Mouse (Mus musculus): ENCODE measurements at regions not wholly inside any gene's neighbourhood (a gene's known extent, or its start where the extent isn't known, plus 50 kb on each side); places are given as distances from the start of the nearest gene placed in this dataset.

DNA sequence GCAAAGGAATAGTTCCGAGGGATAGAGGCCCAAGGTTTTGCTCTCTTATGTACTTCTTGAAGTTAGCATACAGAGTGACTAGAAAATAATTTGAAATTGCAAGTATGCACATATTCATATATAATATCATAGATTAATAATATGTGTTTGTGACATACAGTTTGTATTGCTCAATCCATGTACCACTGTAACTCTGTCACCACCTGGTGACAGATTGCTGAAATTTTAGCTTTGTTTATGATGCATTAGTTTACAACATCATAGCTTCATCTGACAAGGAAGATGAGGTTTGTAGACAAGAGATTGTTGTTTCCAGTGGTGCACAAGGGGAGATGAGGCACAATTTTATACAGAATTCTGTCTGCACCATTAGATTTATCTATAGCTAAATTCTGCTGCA lies 201.7 kb upstream of the Celf2 start:
- H3K27me3 ChIP-seq (ENCODE audit: insufficient read depth, low read length): no peaks in the 10 kb centered on the region
- no peak overlapping the region for H3K4me3 ChIP-seq (ENCODE audit: low read length)
- no peaks in the 10 kb centered on the region for H3K9me3 ChIP-seq (ENCODE audit: low read length)
- H3K4me2 ChIP-seq (replicated peaks; ENCODE audit: low read depth, low read length): no peak overlapping the region
- no peak overlapping the region for H3K9ac ChIP-seq (replicated peaks; ENCODE audit: low read length)
- H3K36me3 ChIP-seq (ENCODE audit: insufficient read depth, low read length): no peaks in the 10 kb centered on the region
- H3K4me1 ChIP-seq (ENCODE audit: insufficient read depth, low read length): no peaks in the 10 kb centered on the region
- no peak overlapping the region for H3K27ac ChIP-seq (ENCODE audit: low read length)
- WGBS: 86% methylated on average over 1 of the region's 1 CpGs
- ATAC-seq (ENCODE audit: low FRiP score, low TSS enrichment): no peak

GRCm38 (mm10) chr2:7710476-7710875 lies 201.1 kb upstream of the Celf2 start:
- 86% methylated on average over 1 of the region's 1 CpGs for WGBS
- no peak overlapping the region for H3K4me3 ChIP-seq (ENCODE audit: low read length)
- no peak overlapping the region for H3K9ac ChIP-seq (replicated peaks; ENCODE audit: low read length)
- no peak overlapping the region for H3K27ac ChIP-seq (ENCODE audit: low read length)
- H3K36me3 ChIP-seq (ENCODE audit: insufficient read depth, low read length): no peaks in the 10 kb centered on the region
- H3K9me3 ChIP-seq (ENCODE audit: low read length): no peaks in the 10 kb centered on the region
- no peaks in the 10 kb centered on the region for H3K4me1 ChIP-seq (ENCODE audit: insufficient read depth, low read length)
- no peaks in the 10 kb centered on the region for H3K27me3 ChIP-seq (ENCODE audit: insufficient read depth, low read length)
- no peak overlapping the region for H3K4me2 ChIP-seq (replicated peaks; ENCODE audit: low read depth, low read length)
- no peak for ATAC-seq (ENCODE audit: low FRiP score, low TSS enrichment)

- Histone ChIP-seq H3K27me3 (ENCODE audit: insufficient read depth, low read length) (no peaks in the 10 kb centered on the region), H3K9ac (replicated peaks; ENCODE audit: low read length) (no peak overlapping the region), H3K9me3 (ENCODE audit: low read length) (no peaks in the 10 kb centered on the region), H3K27ac (ENCODE audit: low read length) (no peak overlapping the region), H3K4me2 (replicated peaks; ENCODE audit: low read depth, low read length) (no peak overlapping the region), H3K4me1 (ENCODE audit: insufficient read depth, low read length) (no peaks in the 10 kb centered on the region), H3K4me3 (ENCODE audit: low read length) (no peak overlapping the region), H3K36me3 (ENCODE audit: insufficient read depth, low read length) (no peaks in the 10 kb centered on the region)
- no peak for ATAC-seq (ENCODE audit: low FRiP score, low TSS enrichment)
- 93% methylated on average over 1 of the region's 1 CpGs for WGBS
These were observed 174.0 kb upstream of the Celf2 start for GRCm38 (mm10) chr2:7683355-7683754.

- Histone ChIP-seq H3K36me3 (ENCODE audit: insufficient read depth, low read length) (no peaks in the 10 kb centered on the region), H3K27ac (ENCODE audit: low read length) (no peak overlapping the region), H3K4me3 (ENCODE audit: low read length) (no peak overlapping the region), H3K9ac (replicated peaks; ENCODE audit: low read length) (no peak overlapping the region), H3K4me2 (replicated peaks; ENCODE audit: low read depth, low read length) (no peak overlapping the region), H3K27me3 (ENCODE audit: insufficient read depth, low read length) (no peaks in the 10 kb centered on the region), H3K4me1 (ENCODE audit: insufficient read depth, low read length) (no peaks in the 10 kb centered on the region), H3K9me3 (ENCODE audit: low read length) (no peaks in the 10 kb centered on the region)
- no peak for ATAC-seq (ENCODE audit: low FRiP score, low TSS enrichment)
- 69% methylated on average over 6 of the region's 6 CpGs for WGBS
These were observed 131.5 kb upstream of the Celf2 start for GRCm38 (mm10) chr2:7640892-7641291.

DNA sequence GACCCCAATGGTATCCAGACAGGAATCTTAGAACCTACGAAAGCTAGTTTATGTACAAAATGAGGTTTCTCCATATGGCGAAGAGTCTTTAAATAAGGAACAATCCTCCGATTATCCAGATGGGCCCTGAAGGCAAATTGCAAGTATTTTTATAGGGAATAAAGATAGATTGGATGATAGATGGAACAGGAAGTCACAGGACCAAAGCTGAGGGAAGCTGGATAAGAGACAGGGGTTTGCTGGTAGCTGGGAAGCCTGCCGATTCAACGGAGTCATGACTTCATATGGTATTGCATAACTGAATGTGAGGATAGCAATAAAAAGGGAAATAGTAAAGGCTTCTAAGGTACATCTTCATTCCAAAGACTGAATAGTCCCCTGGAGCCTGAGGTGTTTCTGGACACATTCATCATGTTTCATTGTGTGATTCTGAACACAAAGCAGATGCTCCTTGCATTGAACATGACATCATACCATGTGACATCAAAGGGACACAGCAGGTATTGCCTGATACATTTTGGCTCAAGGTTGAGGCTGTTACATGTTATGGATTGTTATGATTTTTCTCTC lies 113.4 kb upstream of the Celf2 start:
- no peaks in the 10 kb centered on the region for H3K36me3 ChIP-seq (ENCODE audit: insufficient read depth, low read length)
- no peak overlapping the region for H3K9ac ChIP-seq (replicated peaks; ENCODE audit: low read length)
- no peak overlapping the region for H3K4me3 ChIP-seq (ENCODE audit: low read length)
- no peaks in the 10 kb centered on the region for H3K4me1 ChIP-seq (ENCODE audit: insufficient read depth, low read length)
- H3K4me2 ChIP-seq (replicated peaks; ENCODE audit: low read depth, low read length): no peak overlapping the region
- H3K27ac ChIP-seq (ENCODE audit: low read length): no peak overlapping the region
- 93% methylated on average over 5 of the region's 5 CpGs for WGBS
- H3K27me3 ChIP-seq (ENCODE audit: insufficient read depth, low read length): no peaks in the 10 kb centered on the region
- ATAC-seq (ENCODE audit: low FRiP score, low TSS enrichment): no peak
- H3K9me3 ChIP-seq (ENCODE audit: low read length): no peaks in the 10 kb centered on the region

DNA sequence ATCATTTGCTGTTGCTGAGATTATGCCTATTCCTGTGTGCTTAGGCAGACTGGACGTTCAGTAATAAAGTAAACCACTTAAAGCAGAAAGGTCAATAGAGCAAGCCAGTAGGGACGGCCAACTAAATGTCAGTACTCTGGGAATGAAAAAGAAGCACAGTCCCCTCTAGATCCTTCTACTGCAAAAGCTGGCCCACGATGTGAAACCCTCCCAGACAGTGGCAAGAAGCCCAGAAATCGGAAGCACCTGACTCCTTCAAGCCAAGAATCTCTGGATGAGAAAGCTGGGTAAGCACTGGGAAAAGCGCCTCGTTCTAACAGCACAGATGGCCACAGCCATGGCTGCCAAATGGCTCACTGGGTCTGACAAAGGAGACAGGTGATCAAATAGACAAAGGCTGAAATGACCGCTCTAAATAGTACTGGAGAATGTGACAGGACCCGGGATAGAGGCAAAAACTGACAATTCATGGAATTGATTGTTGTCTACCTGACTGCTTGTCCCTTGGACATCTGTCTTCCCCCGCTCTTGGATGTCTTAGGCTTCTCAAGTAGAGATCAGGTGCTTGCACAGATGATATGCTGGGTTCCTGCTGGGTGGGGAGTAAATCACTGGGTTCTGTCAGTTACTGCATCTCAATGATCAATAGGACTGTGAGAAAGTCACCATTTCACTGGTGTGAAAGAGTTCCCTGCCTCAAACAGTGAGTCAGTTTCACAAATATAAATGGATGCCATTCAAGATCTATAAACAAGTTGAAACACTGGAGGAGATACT lies 110.7 kb upstream of the Celf2 start:
- no peak for ATAC-seq (ENCODE audit: low FRiP score, low TSS enrichment)
- no peaks in the 10 kb centered on the region for H3K4me1 ChIP-seq (ENCODE audit: insufficient read depth, low read length)
- 56% methylated on average over 9 of the region's 9 CpGs for WGBS
- H3K36me3 ChIP-seq (ENCODE audit: insufficient read depth, low read length): no peaks in the 10 kb centered on the region
- H3K27ac ChIP-seq (ENCODE audit: low read length): no peak overlapping the region
- no peak overlapping the region for H3K4me2 ChIP-seq (replicated peaks; ENCODE audit: low read depth, low read length)
- H3K4me3 ChIP-seq (ENCODE audit: low read length): no peak overlapping the region
- no peak overlapping the region for H3K9ac ChIP-seq (replicated peaks; ENCODE audit: low read length)
- no peaks in the 10 kb centered on the region for H3K9me3 ChIP-seq (ENCODE audit: low read length)
- no peaks in the 10 kb centered on the region for H3K27me3 ChIP-seq (ENCODE audit: insufficient read depth, low read length)

- H3K4me2 ChIP-seq (replicated peaks; ENCODE audit: low read depth, low read length): no peak overlapping the region
- H3K27me3 ChIP-seq (ENCODE audit: insufficient read depth, low read length): no peaks in the 10 kb centered on the region
- no peak overlapping the region for H3K4me3 ChIP-seq (ENCODE audit: low read length)
- H3K4me1 ChIP-seq (ENCODE audit: insufficient read depth, low read length): no peaks in the 10 kb centered on the region
- no peaks in the 10 kb centered on the region for H3K36me3 ChIP-seq (ENCODE audit: insufficient read depth, low read length)
- no peak for ATAC-seq (ENCODE audit: low FRiP score, low TSS enrichment)
- no peaks in the 10 kb centered on the region for H3K9me3 ChIP-seq (ENCODE audit: low read length)
- no peak overlapping the region for H3K27ac ChIP-seq (ENCODE audit: low read length)
- 75% methylated on average over 2 of the region's 2 CpGs for WGBS
- no peak overlapping the region for H3K9ac ChIP-seq (replicated peaks; ENCODE audit: low read length)
These were observed 68.8 kb upstream of the Celf2 start for GRCm38 (mm10) chr2:7578196-7578595.

Measured in kidney, embryonic 16.5 days (tissue).